Mouse (Mus musculus) neural tube, embryonic 12.5 days (tissue): ENCODE measurements at regions not wholly inside any gene's neighbourhood (a gene's known extent, or its start where the extent isn't known, plus 50 kb on each side); places are given as distances from the start of the nearest gene placed in this dataset.
A peak's percentile ranks its signal among the peaks of the same experiment; 100 is the strongest.

Source experiments
- ATAC-seq: fragments of 200-750 bp; cut with Nextera tagmentation; 2 replicates; pipeline ENCODE4 v1.8.0; 2017; ENCODE audit warnings: low read depth, mild to moderate bottlenecking, moderate TSS enrichment, moderate library complexity; ENCODE audit not compliant: low FRiP score
- H3K27ac ChIP-seq: fragments of 300-500 bp; sonication (generic); 2 replicates; pipeline ENCODE4 v1.5.1; 2016
- H3K27me3 ChIP-seq: fragments of 300-500 bp; sonication (generic); replicated peaks from 2 replicates; pipeline ENCODE4 v1.6.1; 2016; ENCODE audit warnings: mild to moderate bottlenecking
- H3K36me3 ChIP-seq: fragments of 300-500 bp; sonication (generic); 2 replicates; pipeline ENCODE4 v1.6.1; 2016; ENCODE audit warnings: mild to moderate bottlenecking
- H3K4me1 ChIP-seq: fragments of 300-500 bp; sonication (generic); 2 replicates; pipeline ENCODE4 v1.6.1; 2016
- H3K4me2 ChIP-seq: fragments of 300-500 bp; sonication (generic); replicated peaks from 2 replicates; pipeline ENCODE4 v1.6.1; 2016; ENCODE audit warnings: mild to moderate bottlenecking
- H3K4me3 ChIP-seq: fragments of 300-500 bp; sonication (generic); 2 replicates; pipeline ENCODE4 v1.5.1; 2016
- H3K9ac ChIP-seq: fragments of 300-500 bp; sonication (generic); 2 replicates; pipeline ENCODE4 v1.6.1; 2016; ENCODE audit warnings: mild to moderate bottlenecking
- H3K9me3 ChIP-seq: fragments of 300-500 bp; sonication (generic); 2 replicates; pipeline ENCODE4 v1.6.1; 2016; ENCODE audit warnings: mild to moderate bottlenecking
- WGBS: fragments of 180-500 bp; shearing (Covaris S2); methylation state at CpG from one replicate; pipeline ENCODE4 v1.1.7; 2016; 5-methylcytosine and 5-hydroxymethylcytosine counted together

DNA sequence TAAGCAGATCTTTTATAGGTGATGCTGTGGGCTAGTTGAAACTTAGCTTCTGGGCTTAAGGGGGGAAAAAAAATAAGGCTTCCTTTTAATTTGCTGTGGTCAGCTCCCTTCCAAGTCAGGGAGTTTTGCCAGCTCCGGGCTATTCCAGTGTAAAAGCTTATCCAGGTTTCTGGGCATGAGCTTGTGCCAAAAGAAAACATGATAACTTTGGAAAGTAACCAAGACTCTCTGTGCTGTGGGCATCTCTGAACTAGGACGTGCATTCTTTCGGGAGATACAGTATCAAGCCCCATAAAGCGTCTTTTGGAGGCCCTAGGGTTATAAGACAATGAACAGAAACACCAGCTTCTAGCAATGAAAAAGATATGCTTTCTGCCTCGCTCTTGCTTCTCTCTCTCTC is 114.6 kb upstream of the Dyrk2 start:
- 91% methylated on average over 5 of the region's 5 CpGs for WGBS
- Histone ChIP-seq H3K27me3 (no peaks in the 10 kb centered on the region), H3K9ac (no peak overlapping the region), H3K4me1 (no peaks in the 10 kb centered on the region), H3K9me3 (peaks cover 5% of the 10 kb centered on the region; the same call in 1 of the 2 replicates), H3K36me3 (no peaks in the 10 kb centered on the region), H3K4me2 (no peak overlapping the region), H3K27ac (no peak overlapping the region), H3K4me3 (no peak overlapping the region)
- no peak for ATAC-seq

DNA sequence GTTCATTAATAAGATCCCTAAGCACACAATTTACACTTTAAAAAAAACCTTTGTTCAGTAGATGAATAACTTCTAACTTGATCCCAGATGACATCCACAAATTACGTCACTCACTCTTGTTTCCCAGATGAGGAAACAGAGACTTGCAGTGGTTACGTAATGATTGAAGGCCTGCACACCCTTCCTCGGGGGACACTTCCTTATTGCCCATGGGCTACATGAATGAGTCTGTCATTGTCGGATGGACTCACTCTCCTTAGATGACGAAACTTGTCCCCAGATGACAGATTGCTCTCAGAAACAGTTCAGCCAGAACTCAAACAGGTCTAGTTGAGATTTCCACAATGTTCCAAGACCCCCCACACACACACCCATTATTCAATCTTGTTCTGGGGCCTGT is 111.4 kb upstream of the Dyrk2 start:
- Histone ChIP-seq H3K27me3 (no peaks in the 10 kb centered on the region), H3K36me3 (no peaks in the 10 kb centered on the region), H3K4me3 (no peak overlapping the region), H3K4me1 (peaks cover 10% of the 10 kb centered on the region; the same call in 1 of the 2 replicates), H3K9me3 (peaks cover 5% of the 10 kb centered on the region; the same call in 1 of the 2 replicates), H3K4me2 (no peak overlapping the region), H3K9ac (no peak overlapping the region), H3K27ac (no peak overlapping the region)
- no peak for ATAC-seq
- WGBS: 78% methylated on average over 5 of the region's 5 CpGs

DNA sequence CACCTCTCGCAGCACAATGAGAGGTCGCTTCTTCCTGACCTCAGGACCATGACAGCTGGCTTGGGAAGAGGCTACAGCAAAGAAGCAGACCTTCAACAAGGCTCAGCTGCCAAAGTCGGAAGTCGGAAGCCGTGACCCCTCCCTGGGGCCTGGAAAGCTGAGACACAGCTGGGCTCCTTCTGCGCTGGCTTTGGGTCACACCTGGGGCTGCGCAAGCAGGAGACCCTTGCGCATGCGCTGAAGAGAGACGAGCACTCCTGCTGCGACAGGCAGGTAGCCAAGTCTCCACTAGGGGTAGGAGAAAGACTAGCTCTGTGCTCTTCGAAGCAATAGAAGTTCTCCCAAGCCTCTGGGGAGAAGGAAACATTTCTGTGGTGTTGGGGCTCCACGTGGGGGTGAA is 109.3 kb upstream of the Dyrk2 start:
- Histone ChIP-seq H3K36me3 (no peaks in the 10 kb centered on the region), H3K27ac (no peak overlapping the region), H3K4me2 (no peak overlapping the region), H3K27me3 (no peaks in the 10 kb centered on the region), H3K9me3 (peaks cover 5% of the 10 kb centered on the region; the same call in 1 of the 2 replicates), H3K9ac (no peak overlapping the region), H3K4me3 (no peak overlapping the region), H3K4me1 (peaks cover 12% of the 10 kb centered on the region; the same call in 1 of the 2 replicates)
- 45% methylated on average over 13 of the region's 13 CpGs for whole genome bisulfite sequencing
- no peak for ATAC-seq

DNA sequence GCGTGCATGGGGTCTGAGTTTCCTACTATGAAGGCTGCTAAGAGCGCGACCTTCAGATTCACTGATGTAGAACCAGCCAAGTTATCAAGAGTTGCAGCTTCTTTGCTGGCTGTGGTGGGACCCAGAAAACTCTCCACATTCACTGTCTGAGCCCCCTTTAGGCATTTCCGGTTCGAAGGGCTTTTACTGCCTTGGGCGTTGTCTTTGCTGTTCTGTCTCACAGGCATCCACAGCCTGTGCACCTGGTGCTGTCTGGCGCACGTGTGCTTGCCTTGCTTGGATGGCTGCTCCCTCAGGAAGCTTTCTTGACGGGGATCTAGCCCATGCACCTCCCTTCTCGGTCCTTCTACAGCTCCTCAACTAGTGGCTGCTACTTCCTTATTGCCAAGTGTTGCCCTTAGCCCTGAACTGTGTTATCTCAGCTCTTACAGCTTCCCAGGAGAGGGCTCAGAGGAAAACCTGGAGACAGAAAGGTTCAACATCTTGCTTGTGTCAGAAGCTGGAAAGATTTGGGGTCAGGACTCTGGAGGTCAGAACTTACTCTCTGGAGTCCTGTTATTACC is 108.3 kb upstream of the Dyrk2 start:
- no peak for ATAC-seq
- H3K9ac ChIP-seq: no peak overlapping the region
- no peak overlapping the region for H3K27ac ChIP-seq
- no peaks in the 10 kb centered on the region for H3K9me3 ChIP-seq
- no peaks in the 10 kb centered on the region for H3K36me3 ChIP-seq
- no peak overlapping the region for H3K4me3 ChIP-seq
- H3K27me3 ChIP-seq: no peaks in the 10 kb centered on the region
- no peak overlapping the region for H3K4me2 ChIP-seq
- H3K4me1 ChIP-seq: peaks cover 12% of the 10 kb centered on the region; the same call in 1 of the 2 replicates
- WGBS: 80% methylated on average over 10 of the region's 10 CpGs

DNA sequence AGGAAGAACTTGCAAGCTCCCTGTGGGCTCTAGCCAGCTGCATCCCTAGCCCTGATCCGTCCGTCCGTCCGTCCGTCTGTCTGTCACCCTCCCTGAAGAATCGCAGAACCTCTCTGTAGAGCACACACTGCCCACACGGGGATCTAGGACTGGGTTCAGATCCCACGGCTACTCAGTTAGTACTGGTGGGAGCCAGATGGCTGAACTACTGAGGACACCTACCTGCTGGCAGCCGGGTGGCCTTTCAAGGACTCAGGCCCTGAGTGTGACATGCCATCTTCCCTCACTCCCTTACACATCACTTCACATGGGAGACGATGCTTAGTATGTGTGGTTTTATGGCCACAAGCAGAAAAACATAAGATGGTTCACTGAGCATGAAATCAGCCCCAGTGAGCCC is 106.4 kb upstream of the Dyrk2 start:
- Histone ChIP-seq H3K9ac (no peak overlapping the region), H3K27ac (no peak overlapping the region), H3K36me3 (no peaks in the 10 kb centered on the region), H3K9me3 (no peaks in the 10 kb centered on the region), H3K4me2 (no peak overlapping the region), H3K27me3 (no peaks in the 10 kb centered on the region), H3K4me3 (no peak overlapping the region), H3K4me1 (peaks cover 12% of the 10 kb centered on the region; the same call in 1 of the 2 replicates)
- 74% methylated on average over 10 of the region's 10 CpGs for WGBS
- ATAC-seq: peak; percentile 50

DNA sequence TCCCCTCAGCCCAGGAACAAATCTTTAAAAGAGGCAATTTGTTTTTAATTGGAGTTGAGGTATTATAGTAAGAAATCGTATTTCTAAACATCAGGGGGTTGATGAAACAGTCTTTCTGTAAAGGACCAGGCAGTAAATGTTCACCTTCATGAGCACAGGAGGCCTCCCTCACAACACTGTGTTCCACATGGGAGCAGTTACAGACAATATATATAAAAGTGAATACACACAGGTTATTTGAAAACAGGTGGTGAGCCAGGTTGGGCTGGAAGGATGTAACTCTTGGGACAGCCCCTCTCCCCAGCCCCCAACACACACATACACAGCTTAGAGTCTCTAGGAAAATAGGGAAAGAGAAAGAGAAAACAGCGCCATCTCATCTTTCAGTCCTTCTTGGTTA is 105.8 kb upstream of the Dyrk2 start:
- Histone ChIP-seq H3K4me1 (peaks cover 12% of the 10 kb centered on the region; the same call in 1 of the 2 replicates), H3K27ac (no peak overlapping the region), H3K27me3 (no peaks in the 10 kb centered on the region), H3K9ac (no peak overlapping the region), H3K4me3 (no peak overlapping the region), H3K9me3 (no peaks in the 10 kb centered on the region), H3K4me2 (no peak overlapping the region), H3K36me3 (no peaks in the 10 kb centered on the region)
- WGBS: 83% methylated on average over 2 of the region's 2 CpGs
- no peak for ATAC-seq

DNA sequence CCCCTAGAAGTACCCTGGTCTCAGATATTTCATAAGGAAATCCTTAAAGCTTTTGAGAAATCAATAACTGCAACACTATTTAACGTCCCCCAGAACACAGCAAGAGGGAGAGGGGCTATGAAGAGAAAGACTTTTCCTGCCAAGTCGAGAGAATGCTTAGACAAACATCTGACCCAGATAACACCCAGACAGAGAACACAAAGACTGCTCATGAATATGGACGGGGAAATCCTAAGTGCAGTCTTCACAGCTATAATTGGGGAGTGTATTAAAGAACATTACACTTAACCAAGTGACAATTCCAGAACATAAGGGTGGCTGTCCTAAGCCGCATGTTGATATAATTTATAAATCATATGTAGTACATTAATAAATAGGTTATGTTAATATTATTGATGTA is 103.3 kb upstream of the Dyrk2 start:
- no peak for ATAC-seq
- H3K27ac ChIP-seq: no peak overlapping the region
- H3K4me1 ChIP-seq: peaks cover 7% of the 10 kb centered on the region; the same call in 1 of the 2 replicates
- no peak overlapping the region for H3K9ac ChIP-seq
- no peak overlapping the region for H3K4me3 ChIP-seq
- no peaks in the 10 kb centered on the region for H3K36me3 ChIP-seq
- H3K27me3 ChIP-seq: no peaks in the 10 kb centered on the region
- WGBS: 49% methylated on average over 4 of the region's 4 CpGs
- no peaks in the 10 kb centered on the region for H3K9me3 ChIP-seq
- H3K4me2 ChIP-seq: no peak overlapping the region

DNA sequence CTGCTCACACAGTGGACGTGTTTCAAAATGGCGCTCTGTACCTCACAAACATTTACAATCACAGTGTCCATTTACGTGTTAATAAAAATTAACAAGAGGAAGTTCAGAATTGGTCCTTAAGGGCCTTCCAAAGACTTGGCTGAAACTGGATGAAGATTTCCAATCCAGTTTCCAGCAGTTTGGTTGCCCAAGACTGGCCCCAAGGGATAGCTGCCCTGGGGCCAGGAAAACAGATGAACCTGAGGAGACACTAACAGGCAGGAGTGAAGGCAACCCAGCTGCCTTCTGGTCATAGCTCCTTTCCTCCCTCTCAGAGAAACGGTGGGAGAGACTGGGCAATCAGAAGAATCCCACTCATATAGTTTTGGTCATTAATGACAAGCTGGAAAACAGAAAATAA is 102.6 kb upstream of the Dyrk2 start:
- no peaks in the 10 kb centered on the region for H3K36me3 ChIP-seq
- H3K4me3 ChIP-seq: no peak overlapping the region
- no peak overlapping the region for H3K27ac ChIP-seq
- H3K9ac ChIP-seq: no peak overlapping the region
- 97% methylated on average over 4 of the region's 4 CpGs for WGBS
- no peak overlapping the region for H3K4me2 ChIP-seq
- no peak for ATAC-seq
- H3K27me3 ChIP-seq: no peaks in the 10 kb centered on the region
- H3K4me1 ChIP-seq: peaks cover 7% of the 10 kb centered on the region; the same call in 1 of the 2 replicates
- no peaks in the 10 kb centered on the region for H3K9me3 ChIP-seq

DNA sequence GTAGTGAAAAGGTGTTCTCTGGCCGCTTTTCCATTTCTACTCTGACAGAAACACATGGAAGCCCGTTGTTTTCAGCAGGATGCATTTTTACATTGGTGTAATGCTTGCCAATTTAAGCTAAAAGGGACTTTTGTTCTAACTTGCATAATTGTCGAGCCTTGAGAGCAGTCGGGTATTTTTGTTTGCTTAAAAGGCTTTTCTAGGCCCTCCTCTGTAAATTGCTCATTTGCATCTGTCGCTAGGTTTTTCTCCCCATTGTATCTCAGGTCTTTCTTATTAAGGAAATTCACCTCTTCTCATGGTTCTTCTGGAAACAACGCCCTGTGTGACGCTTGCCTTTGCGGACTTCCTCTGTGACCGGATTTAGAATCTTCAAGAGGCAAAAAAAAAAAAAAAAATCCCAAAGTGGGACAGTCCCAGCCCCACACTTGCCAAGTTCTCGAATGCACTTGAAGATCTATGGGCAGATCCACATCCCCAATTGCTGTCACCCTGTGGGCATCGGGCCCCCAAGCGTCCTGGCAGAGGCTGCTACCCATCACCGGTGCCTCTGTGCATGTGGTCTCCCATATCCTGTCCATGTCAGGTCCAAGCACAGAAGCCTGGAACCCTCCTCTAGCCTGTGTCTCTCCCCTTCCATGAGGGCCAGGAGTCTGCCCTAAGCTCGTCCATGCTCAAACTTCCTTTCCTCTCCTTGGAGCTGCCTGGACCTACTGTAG is 100.6 kb upstream of the Dyrk2 start:
- no peaks in the 10 kb centered on the region for H3K36me3 ChIP-seq
- H3K4me3 ChIP-seq: no peak overlapping the region
- WGBS: 76% methylated on average over 14 of the region's 14 CpGs
- no peaks in the 10 kb centered on the region for H3K4me1 ChIP-seq
- no peaks in the 10 kb centered on the region for H3K9me3 ChIP-seq
- H3K4me2 ChIP-seq: no peak overlapping the region
- ATAC-seq: no peak
- no peak overlapping the region for H3K27ac ChIP-seq
- no peaks in the 10 kb centered on the region for H3K27me3 ChIP-seq
- H3K9ac ChIP-seq: no peak overlapping the region

DNA sequence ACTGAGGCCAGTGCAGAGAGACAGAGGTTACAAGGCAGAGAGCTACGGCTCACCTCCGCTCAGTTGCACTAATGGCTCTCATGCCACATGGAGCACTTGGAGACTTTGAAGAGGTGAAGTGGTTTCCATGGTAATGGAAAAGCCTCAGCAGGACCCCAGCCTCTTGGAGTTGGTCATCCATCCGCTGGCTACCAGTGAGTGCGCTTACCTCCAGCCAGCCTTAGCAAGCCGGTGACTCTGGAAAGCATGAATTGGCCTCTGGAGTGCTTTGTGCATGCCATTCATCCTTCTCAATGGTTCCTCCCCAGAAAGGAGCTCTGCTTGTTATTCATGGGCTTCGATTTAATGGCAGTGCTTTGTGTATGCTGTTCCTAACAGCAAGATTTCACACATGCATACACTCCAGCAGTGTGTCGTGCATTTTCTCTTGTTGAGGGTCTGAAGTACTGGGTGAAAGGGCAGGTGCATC is 91.7 kb upstream of the Dyrk2 start:
- Histone ChIP-seq H3K27me3 (no peaks in the 10 kb centered on the region), H3K4me1 (peaks cover 23% of the 10 kb centered on the region), H3K9me3 (no peaks in the 10 kb centered on the region), H3K27ac (no peak overlapping the region), H3K9ac (no peak overlapping the region), H3K36me3 (no peaks in the 10 kb centered on the region), H3K4me3 (no peak overlapping the region), H3K4me2 (peak overlapping the region; percentile 10; the same call in 1 of the 2 replicates)
- peak; percentile 96 for ATAC-seq
- WGBS: 13% methylated on average over 7 of the region's 7 CpGs

DNA sequence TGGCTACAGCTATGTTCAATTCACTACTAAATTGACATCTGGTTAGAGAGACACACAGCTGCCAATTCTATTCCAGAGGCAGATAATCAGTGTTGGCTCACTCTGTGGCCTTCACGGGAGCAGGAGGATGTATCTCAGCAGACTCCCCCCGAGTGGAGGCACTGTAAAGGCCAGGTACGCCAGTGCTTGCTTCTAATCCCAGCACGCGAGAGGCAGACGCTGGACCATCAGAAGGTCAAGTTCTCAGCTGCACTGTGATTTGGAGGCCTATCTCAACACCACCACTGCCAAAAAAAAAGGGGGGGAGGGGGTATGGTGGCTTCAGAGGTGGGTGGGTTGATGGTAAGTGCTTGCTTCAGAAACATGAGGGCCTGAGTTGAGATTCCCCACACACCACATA is 90.1 kb upstream of the Dyrk2 start:
- Histone ChIP-seq H3K27me3 (no peaks in the 10 kb centered on the region), H3K4me1 (peaks cover 23% of the 10 kb centered on the region), H3K36me3 (no peaks in the 10 kb centered on the region), H3K4me3 (no peak overlapping the region), H3K27ac (no peak overlapping the region), H3K9me3 (no peaks in the 10 kb centered on the region), H3K4me2 (no peak overlapping the region), H3K9ac (no peak overlapping the region)
- WGBS: 53% methylated on average over 6 of the region's 6 CpGs
- no peak for ATAC-seq

DNA sequence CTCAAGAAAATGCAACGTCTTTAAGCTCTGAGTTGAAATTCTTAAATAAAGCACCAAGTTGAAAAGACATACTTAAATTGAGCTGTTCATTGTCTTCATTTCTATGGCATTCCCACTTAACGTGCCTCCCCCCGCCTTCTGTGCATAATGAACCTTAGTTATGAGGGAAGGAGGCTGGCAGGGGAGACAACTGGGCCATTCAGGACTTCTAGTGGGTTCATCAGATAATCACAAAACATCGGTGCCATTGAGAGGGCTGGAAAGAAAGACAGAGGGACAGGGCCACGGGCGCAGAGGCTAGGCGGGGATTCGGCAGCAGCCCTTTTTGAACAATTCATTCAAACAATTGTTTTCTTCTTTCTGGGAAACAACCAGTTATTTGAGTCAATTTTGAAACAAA is 89.6 kb upstream of the Dyrk2 start:
- ATAC-seq: no peak
- 17% methylated on average over 8 of the region's 8 CpGs for WGBS
- H3K4me2 ChIP-seq: no peak overlapping the region

DNA sequence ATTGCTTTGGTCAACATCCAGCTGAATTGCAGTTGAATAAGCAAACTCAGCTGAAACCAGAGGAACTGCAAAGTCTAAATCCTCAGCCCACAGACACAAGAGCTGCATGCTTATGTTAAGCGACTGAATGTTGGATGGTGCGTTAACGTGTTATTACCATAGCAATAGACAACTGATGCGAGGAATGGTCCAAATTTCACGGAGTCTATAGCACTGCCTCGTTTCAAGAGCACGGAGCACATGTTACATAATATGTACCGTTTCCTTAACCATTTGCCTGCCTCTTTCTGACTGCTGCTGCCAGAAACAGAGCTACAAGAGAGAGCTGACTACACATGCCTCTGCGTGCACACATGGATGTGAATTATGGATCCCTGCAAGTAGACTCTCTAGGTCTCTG is 86.3 kb upstream of the Dyrk2 start:
- no peaks in the 10 kb centered on the region for H3K36me3 ChIP-seq
- H3K27ac ChIP-seq: no peak overlapping the region
- no peak overlapping the region for H3K4me3 ChIP-seq
- ATAC-seq: no peak
- H3K9me3 ChIP-seq: no peaks in the 10 kb centered on the region
- H3K27me3 ChIP-seq: no peaks in the 10 kb centered on the region
- H3K9ac ChIP-seq: no peak overlapping the region
- WGBS: 62% methylated on average over 9 of the region's 9 CpGs
- no peak overlapping the region for H3K4me2 ChIP-seq
- peaks cover 10% of the 10 kb centered on the region for H3K4me1 ChIP-seq

More for the DNA sequence above, 89.6 kb upstream of the Dyrk2 start:
- H3K36me3 ChIP-seq: no peaks in the 10 kb centered on the region
- H3K9me3 ChIP-seq: no peaks in the 10 kb centered on the region
- no peak overlapping the region for H3K27ac ChIP-seq
- H3K4me1 ChIP-seq: peaks cover 23% of the 10 kb centered on the region
- H3K9ac ChIP-seq: no peak overlapping the region
- H3K27me3 ChIP-seq: no peaks in the 10 kb centered on the region
- no peak overlapping the region for H3K4me3 ChIP-seq
